Mouse (Mus musculus) neural tube, embryonic 13.5 days (tissue): ENCODE measurements around the gene 1700001J03Rik. TPM values are rescaled to one million over a fixed set of nuclear protein-coding genes. Genes with fewer than 3 reads are reported as not detected.
"Not testable (repeated sequence)": the region's sequence is repeated elsewhere in the genome, so short reads cannot be mapped to it uniquely, and the experiment has no call there.

Source experiments
- ATAC-seq: fragments of 200-750 bp; cut with Nextera tagmentation; 2 replicates; pipeline ENCODE4 v1.8.0; 2017; ENCODE audit warnings: low read depth, mild to moderate bottlenecking, moderate TSS enrichment, moderate library complexity
- H3K27ac ChIP-seq: fragments of 300-500 bp; sonication (generic); replicated peaks from 2 replicates; pipeline ENCODE4 v1.5.1; 2015; ENCODE audit warnings: moderate library complexity, mild to moderate bottlenecking, inconsistent platforms
- H3K27me3 ChIP-seq: fragments of 300-500 bp; sonication (generic); 2 replicates; pipeline ENCODE4 v1.6.1; 2015; ENCODE audit warnings: mild to moderate bottlenecking, inconsistent platforms
- H3K36me3 ChIP-seq: fragments of 300-500 bp; sonication (generic); 2 replicates; pipeline ENCODE4 v1.6.1; 2015; ENCODE audit warnings: mild to moderate bottlenecking, inconsistent platforms
- H3K4me1 ChIP-seq: fragments of 300-500 bp; sonication (generic); replicated peaks from 2 replicates; pipeline ENCODE4 v1.6.1; 2015; ENCODE audit warnings: inconsistent platforms
- H3K4me2 ChIP-seq: fragments of 300-500 bp; sonication (generic); 2 replicates; pipeline ENCODE4 v1.6.1; 2015; ENCODE audit warnings: inconsistent platforms, mild to moderate bottlenecking, moderate library complexity
- H3K4me3 ChIP-seq: fragments of 300-500 bp; sonication (generic); 2 replicates; pipeline ENCODE4 v1.5.1; 2015; ENCODE audit warnings: mild to moderate bottlenecking, inconsistent platforms
- H3K9ac ChIP-seq: fragments of 300-500 bp; sonication (generic); 2 replicates; pipeline ENCODE4 v1.6.1; 2015; ENCODE audit warnings: moderate library complexity, mild to moderate bottlenecking, inconsistent platforms
- H3K9me3 ChIP-seq: fragments of 300-500 bp; sonication (generic); 2 replicates; pipeline ENCODE4 v1.6.1; 2016; ENCODE audit warnings: inconsistent platforms
- WGBS: fragments of 180-500 bp; shearing (Covaris S2); methylation state at CpG from one replicate; pipeline ENCODE4 v1.1.7; 2015; 5-methylcytosine and 5-hydroxymethylcytosine counted together
- polyA plus RNA-seq: library from polyadenylated mRNA; unstranded; fragments of >200 nt; fragmentation: Nextera tagmentation; extraction: Ambion mirVana; gene quantifications from 2 replicates; pipeline ENCODE4 v1.2.1, GENCODE M21; 2015

Gene 1700001J03Rik
- polyA plus RNA-seq, 1 experiment from 2014 or later = 0.45 TPM

- no peaks in the 10 kb centered on the region for H3K27me3 ChIP-seq
- H3K4me2 ChIP-seq = peak overlapping the region; percentile 74
- H3K9me3 ChIP-seq = no peaks in the 10 kb centered on the region
- H3K4me3 ChIP-seq = peak overlapping the region; percentile 73
- H3K36me3 ChIP-seq = peaks cover 38% of the 10 kb centered on the region
- peaks cover 27% of the 10 kb centered on the region for H3K4me1 ChIP-seq
- ATAC-seq = peak; percentile 70
- WGBS = 8% methylated on average over 13 of the region's 13 CpGs
- peak overlapping the region; percentile 87 for H3K9ac ChIP-seq
- peak overlapping the region; percentile 98; the same call in 1 of the 2 replicates for H3K27ac ChIP-seq
Observed at GRCm38 (mm10) chr5:146220501-146220878, 35.4 kb upstream of the 1700001J03Rik start.

DNA sequence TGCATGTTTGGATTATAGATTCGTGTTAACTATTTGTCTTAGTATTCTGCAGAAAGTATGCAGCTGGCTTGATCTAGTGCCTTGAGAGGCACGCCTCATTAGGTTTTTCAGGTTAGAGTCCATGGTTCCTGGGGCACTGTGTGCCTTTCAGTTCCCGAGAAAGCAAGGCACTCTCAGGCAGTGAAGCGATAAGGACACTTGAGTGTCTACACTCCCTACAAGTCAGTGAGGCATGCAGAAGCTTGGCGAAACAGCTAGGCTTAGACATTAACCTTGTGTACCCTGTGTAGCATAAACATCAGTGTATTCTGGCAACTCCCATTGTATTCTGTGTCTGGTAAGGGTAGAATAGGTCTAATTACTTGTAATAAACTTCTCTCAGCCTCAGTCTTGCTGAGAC, 20.4 kb upstream of the 1700001J03Rik start:
- no peak overlapping the region for H3K9ac ChIP-seq
- no peaks in the 10 kb centered on the region for H3K27me3 ChIP-seq
- H3K4me1 ChIP-seq = no peaks in the 10 kb centered on the region
- H3K4me2 ChIP-seq = no peak overlapping the region
- H3K27ac ChIP-seq = no peak overlapping the region
- ATAC-seq = no peak
- H3K9me3 ChIP-seq = peaks cover 8% of the 10 kb centered on the region; the same call in 1 of the 2 replicates
- 95% methylated on average over 5 of the region's 5 CpGs for WGBS
- no peak overlapping the region for H3K4me3 ChIP-seq
- peaks cover 92% of the 10 kb centered on the region for H3K36me3 ChIP-seq

- Histone ChIP-seq H3K9me3 (peaks cover 8% of the 10 kb centered on the region; the same call in 1 of the 2 replicates), H3K27ac (no peak overlapping the region), H3K9ac (no peak overlapping the region), H3K4me1 (no peaks in the 10 kb centered on the region), H3K27me3 (no peaks in the 10 kb centered on the region), H3K4me3 (no peak overlapping the region), H3K4me2 (no peak overlapping the region), H3K36me3 (peaks cover 84% of the 10 kb centered on the region)
- WGBS = 88% methylated on average over 2 of the region's 2 CpGs
- no peak for ATAC-seq
Observed at GRCm38 (mm10) chr5:146203921-146204320, 18.8 kb upstream of the 1700001J03Rik start.

DNA sequence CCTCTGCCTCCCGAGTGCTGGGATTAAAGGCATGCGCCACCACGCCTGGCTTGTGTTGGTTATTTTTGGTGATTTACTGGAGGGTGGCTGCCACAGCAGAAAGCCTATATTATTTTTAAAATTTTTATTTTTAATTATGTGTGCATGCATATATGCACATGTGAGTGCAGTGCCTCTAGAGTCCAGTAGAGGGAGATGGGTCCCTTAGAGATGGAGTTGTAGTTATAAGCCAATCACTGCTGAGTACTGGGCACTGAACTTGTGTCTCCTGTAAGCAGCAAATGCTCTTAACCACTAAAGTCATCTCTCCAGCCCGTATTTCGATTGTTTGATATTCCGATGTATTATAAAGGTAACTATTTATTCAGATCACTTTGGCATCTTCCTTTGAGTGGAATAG, 15.5 kb upstream of the 1700001J03Rik start:
- Histone ChIP-seq H3K36me3 (peaks cover 60% of the 10 kb centered on the region), H3K9me3 (peaks cover 8% of the 10 kb centered on the region; the same call in 1 of the 2 replicates), H3K4me3 (no peak overlapping the region), H3K27ac (no peak overlapping the region), H3K4me1 (no peaks in the 10 kb centered on the region), H3K4me2 (no peak overlapping the region), H3K27me3 (no peaks in the 10 kb centered on the region), H3K9ac (no peak overlapping the region)
- no peak for ATAC-seq
- WGBS = 95% methylated on average over 6 of the region's 6 CpGs

DNA sequence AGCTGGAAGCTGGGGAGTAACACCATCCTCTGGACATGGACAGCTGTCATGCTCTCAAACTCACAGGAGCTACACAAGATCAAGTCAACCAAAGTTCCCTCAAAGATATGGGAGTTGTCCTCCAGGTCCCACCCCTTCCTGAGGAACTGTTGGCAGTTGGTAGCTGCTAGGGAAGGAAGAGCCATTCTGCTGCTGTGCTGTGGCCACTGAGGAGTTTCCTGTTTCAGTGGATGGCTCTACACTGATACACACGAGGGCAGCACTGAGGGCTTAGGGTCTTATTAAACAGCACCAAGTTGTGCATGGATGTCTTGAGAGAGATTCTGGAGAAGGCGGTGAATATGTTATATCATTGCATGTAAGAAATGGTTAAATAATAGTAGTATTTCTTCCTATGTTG, 14.4 kb upstream of the 1700001J03Rik start:
- H3K27me3 ChIP-seq = no peaks in the 10 kb centered on the region
- H3K9me3 ChIP-seq = peaks cover 8% of the 10 kb centered on the region; the same call in 1 of the 2 replicates
- H3K36me3 ChIP-seq = peaks cover 49% of the 10 kb centered on the region
- H3K27ac ChIP-seq = no peak overlapping the region
- H3K9ac ChIP-seq = no peak overlapping the region
- no peak for ATAC-seq
- H3K4me2 ChIP-seq = no peak overlapping the region
- H3K4me1 ChIP-seq = no peaks in the 10 kb centered on the region
- whole genome bisulfite sequencing = 90% methylated on average over 2 of the region's 2 CpGs
- H3K4me3 ChIP-seq = no peak overlapping the region

DNA sequence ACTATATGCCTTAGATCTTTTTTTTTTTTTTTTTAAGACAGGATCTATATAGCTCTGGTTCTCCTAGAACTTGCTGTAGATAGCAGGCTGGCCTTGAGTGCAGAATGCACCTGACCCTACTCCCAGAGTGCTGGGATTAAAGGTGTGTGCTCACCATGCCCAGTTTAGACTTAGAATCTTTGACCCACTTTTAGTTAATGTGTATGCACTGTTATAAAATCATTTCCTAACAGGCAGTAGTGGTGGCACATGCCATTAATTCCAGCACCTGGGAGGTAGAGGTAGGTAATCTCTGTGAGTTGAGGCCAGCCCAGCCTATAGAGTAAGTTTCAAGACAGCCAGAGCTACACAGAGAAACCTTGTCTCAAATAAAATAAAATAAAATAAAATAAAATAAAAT, 14.0 kb upstream of the 1700001J03Rik start:
- Histone ChIP-seq H3K27me3 (no peaks in the 10 kb centered on the region), H3K36me3 (peaks cover 45% of the 10 kb centered on the region), H3K4me1 (no peaks in the 10 kb centered on the region), H3K27ac (no peak overlapping the region), H3K4me2 (no peak overlapping the region), H3K9ac (no peak overlapping the region), H3K4me3 (no peak overlapping the region), H3K9me3 (peaks cover 8% of the 10 kb centered on the region; the same call in 1 of the 2 replicates)
- no peak for ATAC-seq

- no peak overlapping the region for H3K4me3 ChIP-seq
- no peak overlapping the region for H3K9ac ChIP-seq
- no peak for ATAC-seq
- H3K4me2 ChIP-seq = no peak overlapping the region
- H3K36me3 ChIP-seq = peaks cover 9% of the 10 kb centered on the region; the same call in 1 of the 2 replicates
- no peaks in the 10 kb centered on the region for H3K27me3 ChIP-seq
- no peaks in the 10 kb centered on the region for H3K4me1 ChIP-seq
- no peaks in the 10 kb centered on the region for H3K9me3 ChIP-seq
- no peak overlapping the region for H3K27ac ChIP-seq
- WGBS = 87% methylated on average over 8 of the region's 8 CpGs
Observed at GRCm38 (mm10) chr5:146193360-146193759, 8.3 kb upstream of the 1700001J03Rik start.

GRCm38 (mm10) chr5:146190501-146191269, 5.6 kb upstream of the 1700001J03Rik start:
- Histone ChIP-seq H3K4me3 (no peak overlapping the region), H3K4me1 (no peaks in the 10 kb centered on the region), H3K27ac (no peak overlapping the region), H3K9me3 (no peaks in the 10 kb centered on the region), H3K9ac (no peak overlapping the region), H3K4me2 (no peak overlapping the region), H3K36me3 (no peaks in the 10 kb centered on the region), H3K27me3 (no peaks in the 10 kb centered on the region)
- 62% methylated on average over 3 of the region's 3 CpGs for WGBS
- no peak for ATAC-seq

- no peaks in the 10 kb centered on the region for H3K4me1 ChIP-seq
- WGBS = 77% methylated on average over 4 of the region's 4 CpGs
Observed at GRCm38 (mm10) chr5:146190093-146190492, 5.0 kb upstream of the 1700001J03Rik start.

DNA sequence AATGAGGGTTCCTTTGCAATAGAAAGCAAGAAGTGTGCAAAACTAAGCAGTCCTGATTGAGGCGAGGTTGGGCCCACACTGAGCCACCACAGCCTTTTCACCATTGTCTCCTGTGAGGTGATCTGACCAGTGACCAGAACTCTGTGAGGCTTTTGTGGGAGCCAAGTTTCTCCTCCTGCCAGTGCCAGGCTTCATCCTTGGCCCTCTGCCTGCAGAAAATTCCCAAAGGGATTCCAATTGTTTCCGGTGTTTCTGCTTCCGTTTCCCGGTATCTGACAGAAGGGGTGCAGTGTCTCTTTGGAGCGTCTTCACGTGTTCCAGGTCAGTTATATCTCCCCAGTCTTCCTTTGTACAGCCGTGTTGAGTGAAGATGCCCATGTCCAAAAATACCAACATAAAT, 3.6 kb upstream of the 1700001J03Rik start:
- Histone ChIP-seq H3K4me1 (no peaks in the 10 kb centered on the region), H3K4me2 (no peak overlapping the region), H3K36me3 (no peaks in the 10 kb centered on the region), H3K9ac (no peak overlapping the region), H3K9me3 (no peaks in the 10 kb centered on the region), H3K4me3 (no peak overlapping the region), H3K27me3 (no peaks in the 10 kb centered on the region), H3K27ac (no peak overlapping the region)
- 82% methylated on average over 7 of the region's 7 CpGs for WGBS
- no peak for ATAC-seq

More at GRCm38 (mm10) chr5:146190093-146190492, 5.0 kb upstream of the 1700001J03Rik start:
- Histone ChIP-seq H3K27ac (no peak overlapping the region), H3K4me2 (no peak overlapping the region), H3K27me3 (no peaks in the 10 kb centered on the region), H3K9ac (no peak overlapping the region), H3K4me3 (no peak overlapping the region), H3K9me3 (no peaks in the 10 kb centered on the region), H3K36me3 (no peaks in the 10 kb centered on the region)
- no peak for ATAC-seq

DNA sequence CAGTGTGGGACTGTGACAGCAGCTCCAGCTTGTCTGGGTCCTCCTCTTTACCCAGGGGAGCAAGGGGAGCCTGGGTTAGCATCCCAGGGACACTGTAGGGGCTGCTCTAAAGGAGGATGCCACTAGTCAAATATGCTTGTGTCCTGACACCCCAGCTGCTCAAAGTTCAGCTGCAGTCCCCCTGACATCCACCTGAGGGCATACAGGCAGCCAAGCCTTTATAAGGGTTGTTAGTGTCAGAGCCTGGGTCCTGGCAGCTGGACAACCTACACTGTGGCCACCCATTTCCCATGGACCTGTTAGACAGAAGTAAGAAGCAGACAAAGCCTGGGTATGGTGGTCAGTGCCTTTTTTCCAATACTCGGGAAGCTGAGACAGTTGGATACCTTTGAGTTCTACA, 3.0 kb upstream of the 1700001J03Rik start:
- 82% methylated on average over 1 of the region's 1 CpGs for WGBS
- no peaks in the 10 kb centered on the region for H3K4me1 ChIP-seq
- no peaks in the 10 kb centered on the region for H3K27me3 ChIP-seq
- no peak overlapping the region for H3K4me3 ChIP-seq
- H3K9me3 ChIP-seq = no peaks in the 10 kb centered on the region
- H3K4me2 ChIP-seq = no peak overlapping the region
- ATAC-seq = no peak
- no peak overlapping the region for H3K27ac ChIP-seq
- H3K9ac ChIP-seq = no peak overlapping the region
- H3K36me3 ChIP-seq = no peaks in the 10 kb centered on the region

GRCm38 (mm10) chr5:146187441-146187840, 2.3 kb upstream of the 1700001J03Rik start:
- H3K4me1 ChIP-seq, H3K4me3 ChIP-seq, ATAC-seq, H3K4me2 ChIP-seq, H3K36me3 ChIP-seq, H3K9ac ChIP-seq, H3K27ac ChIP-seq, H3K9me3 ChIP-seq, H3K27me3 ChIP-seq: not testable (repeated sequence)
- WGBS = 34% methylated on average over 5 of the region's 5 CpGs

DNA sequence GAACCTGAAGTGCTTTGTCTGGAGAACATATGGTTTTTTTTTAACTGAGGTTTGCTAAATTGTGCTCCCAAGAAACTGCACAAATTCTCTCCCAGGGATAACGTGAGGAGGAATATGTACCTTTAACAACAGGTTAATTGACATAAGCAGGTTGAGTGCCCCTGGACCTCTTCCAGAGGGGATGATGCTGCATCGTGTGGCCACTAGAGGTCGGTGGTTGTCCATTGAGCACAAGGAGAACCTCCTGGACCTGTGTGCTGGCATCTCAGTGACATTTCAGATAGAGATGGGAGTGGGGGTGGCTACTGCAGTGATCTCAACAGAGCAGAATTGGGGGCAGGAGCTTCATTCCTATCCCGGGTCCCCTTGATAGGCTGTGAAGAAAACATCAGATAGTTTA, 12.4 kb downstream of the 1700001J03Rik start:
- H3K27me3 ChIP-seq, ATAC-seq, H3K4me1 ChIP-seq, H3K4me3 ChIP-seq, H3K9ac ChIP-seq, H3K27ac ChIP-seq, H3K9me3 ChIP-seq, H3K36me3 ChIP-seq, H3K4me2 ChIP-seq: not testable (repeated sequence)
- WGBS = 77% methylated on average over 4 of the region's 4 CpGs
